Mouse (Mus musculus) CH12.LX (cell line): ENCODE measurements around the gene Erbin. TPM values are rescaled to one million over a fixed set of nuclear protein-coding genes. Genes with fewer than 3 reads are reported as not detected.

Source experiments
- DNase-seq: peaks from one replicate; pipeline ENCODE4 v3.0.0-alpha.2; 2013; ENCODE audit errors: extremely low read depth
- H3K27ac ChIP-seq: 2 replicates; pipeline ENCODE4 v1.5.1; 2012; ENCODE audit warnings: low read depth, mild to moderate bottlenecking, control low read depth, moderate library complexity; ENCODE audit not compliant: insufficient read depth
- H3K27me3 ChIP-seq: replicated peaks from 2 replicates; pipeline ENCODE3; 2012; ENCODE audit warnings: inconsistent platforms
- H3K36me3 ChIP-seq, 2 experiments: replicated peaks in 1 of 2; 2 replicates each; pipeline versions ENCODE3 to v1.6.1; 2012; ENCODE audit warnings: inconsistent platforms in 1 of 2, low read length in 1 of 2, mild to moderate bottlenecking in 1 of 2, mixed read lengths in 1 of 2, moderate library complexity in 1 of 2; ENCODE audit not compliant: control insufficient read depth in 1 of 2, insufficient read depth in 1 of 2
- H3K4me1 ChIP-seq, 2 experiments: 2 replicates each; pipeline ENCODE4 v1.6.1; 2012; ENCODE audit warnings: inconsistent platforms in 1 of 2, moderate library complexity in 1 of 2; ENCODE audit not compliant: insufficient read depth in 2 of 2, control insufficient read depth in 1 of 2
- H3K4me2 ChIP-seq: 2 replicates; pipeline ENCODE4 v1.6.1; 2012; ENCODE audit warnings: low read depth, mild to moderate bottlenecking, control low read depth; ENCODE audit not compliant: poor library complexity, insufficient read depth, severe bottlenecking
- H3K4me3 ChIP-seq, 3 experiments: fragments of 150-350 bp in 1 of 3; sonication (generic) in 1 of 3; replicated peaks in 1 of 3; 2 replicates each; pipeline versions ENCODE3 to v1.5.1; 2011 to 2012; ENCODE audit warnings: low read depth in 2 of 3, low read length in 2 of 3, mild to moderate bottlenecking in 2 of 3, moderate library complexity in 2 of 3, control low read depth in 1 of 3, improper control_type of control experiment in 1 of 3, inconsistent platforms in 1 of 3, mixed read lengths in 1 of 3; ENCODE audit not compliant: poor library complexity in 1 of 3
- H3K79me2 ChIP-seq: replicated peaks from 2 replicates; pipeline ENCODE4 v1.6.1; 2012; ENCODE audit warnings: mild to moderate bottlenecking, moderate library complexity; ENCODE audit not compliant: control insufficient read depth, poor library complexity, insufficient read depth, severe bottlenecking; ENCODE audit errors: extremely low read depth
- H3K9ac ChIP-seq: 2 replicates; pipeline ENCODE4 v1.6.1; 2012; ENCODE audit warnings: low read depth, mild to moderate bottlenecking, control low read depth, moderate library complexity; ENCODE audit not compliant: insufficient read depth
- H3K9me3 ChIP-seq: replicated peaks from 2 replicates; pipeline ENCODE3; 2012; ENCODE audit warnings: low read length, inconsistent platforms, mixed read lengths
- BHLHE40 ChIP-seq: IDR thresholded peaks from 2 replicates; pipeline ENCODE4 v1.6.1; 2011; ENCODE audit warnings: mild to moderate bottlenecking, low read depth, low read length, improper control_type of control experiment
- CHD2 ChIP-seq: IDR thresholded peaks from 2 replicates; pipeline ENCODE4 v1.6.1; 2011; ENCODE audit warnings: low read length, improper control_type of control experiment
- ELF1 ChIP-seq: IDR thresholded peaks from 2 replicates; pipeline ENCODE4 v1.6.1; 2014; ENCODE audit warnings: low read depth, mild to moderate bottlenecking, inconsistent platforms, low read length, improper control_type of control experiment
- EP300 ChIP-seq: IDR thresholded peaks from 2 replicates; pipeline ENCODE4 v1.6.1; 2011; ENCODE audit warnings: low read length, improper control_type of control experiment
- ETS1 ChIP-seq: conservative IDR thresholded peaks from 2 replicates; pipeline ENCODE4 v1.6.1; 2012; ENCODE audit warnings: low read depth, mild to moderate bottlenecking, inconsistent platforms, low read length, improper control_type of control experiment, moderate library complexity
- GABPA ChIP-seq: IDR thresholded peaks from 2 replicates; pipeline ENCODE4 v1.6.1; 2012; ENCODE audit warnings: low read depth, low read length, improper control_type of control experiment, inconsistent platforms; ENCODE audit not compliant: insufficient replicate concordance
- IRF4 ChIP-seq: IDR thresholded peaks from 2 replicates; pipeline ENCODE4 v1.6.1; 2014; ENCODE audit warnings: low read depth, mild to moderate bottlenecking, inconsistent platforms, low read length, improper control_type of control experiment
- KAT2A ChIP-seq: IDR thresholded peaks from 2 replicates; pipeline ENCODE4 v1.6.1; 2012; ENCODE audit warnings: low read length, improper control_type of control experiment, inconsistent platforms; ENCODE audit not compliant: insufficient replicate concordance
- MAX ChIP-seq: IDR thresholded peaks from 2 replicates; pipeline ENCODE4 v1.6.1; 2011; ENCODE audit warnings: low read length, improper control_type of control experiment
- MAZ ChIP-seq: IDR thresholded peaks from 2 replicates; pipeline ENCODE4 v1.6.1; 2012; ENCODE audit warnings: low read depth, mild to moderate bottlenecking, inconsistent platforms, low read length, improper control_type of control experiment, moderate library complexity
- MEF2A ChIP-seq: IDR thresholded peaks from 2 replicates; pipeline ENCODE4 v1.6.1; 2014; ENCODE audit warnings: low read depth, mild to moderate bottlenecking, inconsistent platforms, low read length, improper control_type of control experiment, borderline replicate concordance
- MXI1 ChIP-seq: IDR thresholded peaks from 2 replicates; pipeline ENCODE4 v1.6.1; 2011; ENCODE audit warnings: mild to moderate bottlenecking, low read depth, low read length, improper control_type of control experiment
- NRF1 ChIP-seq: IDR thresholded peaks from 2 replicates; pipeline ENCODE4 v1.6.1; 2014; ENCODE audit warnings: low read depth, mild to moderate bottlenecking, inconsistent platforms, low read length, improper control_type of control experiment, moderate library complexity
- POLR2A ChIP-seq: IDR thresholded peaks from 2 replicates; pipeline ENCODE4 v1.6.1; 2011; ENCODE audit warnings: low read depth, mild to moderate bottlenecking, improper control_type of control experiment, low read length
- POLR2AphosphoS2 ChIP-seq: IDR thresholded peaks from 2 replicates; pipeline ENCODE4 v1.6.1; 2011; ENCODE audit warnings: low read depth, low read length, improper control_type of control experiment
- RAD21 ChIP-seq: IDR thresholded peaks from 2 replicates; pipeline ENCODE4 v1.6.1; 2011; ENCODE audit warnings: low read depth, mild to moderate bottlenecking, low read length, improper control_type of control experiment, moderate library complexity
- RCOR1 ChIP-seq: conservative IDR thresholded peaks from 2 replicates; pipeline ENCODE4 v1.6.1; 2012; ENCODE audit warnings: low read depth, mild to moderate bottlenecking, inconsistent platforms, low read length, improper control_type of control experiment
- SMC3 ChIP-seq: IDR thresholded peaks from 2 replicates; pipeline ENCODE4 v1.6.1; 2011; ENCODE audit warnings: low read depth, low read length, improper control_type of control experiment
- UBTF ChIP-seq: IDR thresholded peaks from 2 replicates; pipeline ENCODE4 v1.6.1; 2012; ENCODE audit warnings: low read depth, mild to moderate bottlenecking, inconsistent platforms, low read length, improper control_type of control experiment, moderate library complexity
- USF1 ChIP-seq: IDR thresholded peaks from 2 replicates; pipeline ENCODE4 v1.6.1; 2014; ENCODE audit warnings: low read depth, mild to moderate bottlenecking, inconsistent platforms, low read length, improper control_type of control experiment
- ZKSCAN1 ChIP-seq: IDR thresholded peaks from 2 replicates; pipeline ENCODE4 v1.6.1; 2012; ENCODE audit warnings: low read depth, inconsistent platforms, low read length, improper control_type of control experiment, borderline replicate concordance
- ZMIZ1 ChIP-seq: IDR thresholded peaks from 2 replicates; pipeline ENCODE4 v1.6.1; 2012; ENCODE audit warnings: low read depth, mild to moderate bottlenecking, inconsistent platforms, low read length, improper control_type of control experiment
- ZNF384 ChIP-seq: IDR thresholded peaks from 2 replicates; pipeline ENCODE4 v1.6.1; 2012; ENCODE audit warnings: low read depth, low read length, improper control_type of control experiment, inconsistent platforms
- dilution Hi-C: fragments of 300-500 bp; cut with MboI; formaldehyde crosslinking; loops from 2 replicates; pipeline ENCODE4 v1.14.3; 2020; ENCODE audit warnings: low sequenced_read_pairs; ENCODE audit not compliant: extremely low pct_unique_long_range_greater_than_20kb, extremely low pct_ligation_motif_present
- in situ Hi-C: fragments of 300-500 bp; cut with MboI; formaldehyde crosslinking; loops from 3 replicates; pipeline ENCODE4 v1.14.3; 2019; ENCODE audit warnings: low sequenced_read_pairs, low pct_ligation_motif_present, low pct_unique_long_range_greater_than_20kb, mixed read lengths
- polyA plus RNA-seq: library from polyadenylated mRNA; unstranded; fragments of >175 nt; gene quantifications from 2 replicates; pipeline ENCODE4 v1.2.1, GENCODE M21; 2012; ENCODE audit warnings: low read depth; ENCODE audit not compliant: insufficient read length
- total RNA-seq, 2 experiments: library from RNA; depleted of rRNA; stranded (reverse); fragments of 300-350 nt in 1 of 2; fragments of >200 nt in 1 of 2; gene quantifications; 2 replicates each; pipeline ENCODE4 v1.2.3; 2012 to 2014

The Erbin gene
- total and polyA plus RNA-seq, 3 experiments, result 26.2 to 45.8 (median 30.9) TPM

GRCm38 (mm10) chr13:103966696-103967215 is 46.4 kb upstream of the Erbin start:
- dilution Hi-C loops, result no loop called here
- no peak for TF ChIP-seq SMC3
- no peak for TF ChIP-seq EP300
- TF ChIP-seq MXI1, result no peak
- TF ChIP-seq UBTF, result no peak
- TF ChIP-seq ETS1, result no peak
- TF ChIP-seq ZKSCAN1, result no peak
- TF ChIP-seq GABPA, result no peak
- no peak for TF ChIP-seq ELF1
- TF ChIP-seq MAZ, result no peak

GRCm38 (mm10) chr13:103965187-103965586 is 44.9 kb upstream of the Erbin start:
- no peaks in the 10 kb centered on the region for H3K9me3 ChIP-seq
- no peaks in the 10 kb centered on the region for H3K36me3 ChIP-seq
- TF ChIP-seq ETS1 (no peak), POLR2A (no peak), USF1 (no peak), POLR2AphosphoS2 (no peak), ZNF384 (no peak), KAT2A (no peak), RCOR1 (no peak), MAX (no peak), GABPA (no peak), CHD2 (no peak), ELF1 (no peak), BHLHE40 (no peak), MEF2A (no peak), NRF1 (no peak), IRF4 (no peak), RAD21 (no peak), ZMIZ1 (no peak)
- H3K27ac ChIP-seq, result no peak overlapping the region
- no peak overlapping the region for H3K9ac ChIP-seq
- H3K4me3 ChIP-seq, result no peak overlapping the region
- in situ Hi-C loops (no loop called here), dilution Hi-C loops (no loop called here)
- DNase-seq, result no peak
- H3K4me1 ChIP-seq, result peaks cover 0 to 3% of the 10 kb centered on the region in 2 experiments; a peak in 1 of 4 replicates
- H3K27me3 ChIP-seq, result no peaks in the 10 kb centered on the region
- H3K79me2 ChIP-seq, result no peaks in the 10 kb centered on the region
- H3K4me2 ChIP-seq, result no peak overlapping the region

More at GRCm38 (mm10) chr13:103966696-103967215, 46.4 kb upstream of the Erbin start:
- no peaks in the 10 kb centered on the region for H3K9me3 ChIP-seq
- H3K4me1 ChIP-seq, result no peaks in the 10 kb centered on the region
- no peaks in the 10 kb centered on the region for H3K27me3 ChIP-seq
- no peak overlapping the region for H3K4me2 ChIP-seq
- H3K27ac ChIP-seq, result no peak overlapping the region
- H3K4me3 ChIP-seq, result no peak overlapping the region
- no peak for DNase-seq
- in situ Hi-C loops, result no loop called here
- H3K9ac ChIP-seq, result no peak overlapping the region
- no peaks in the 10 kb centered on the region for H3K36me3 ChIP-seq
- H3K79me2 ChIP-seq, result no peaks in the 10 kb centered on the region
